In the genomic region with DNA sequence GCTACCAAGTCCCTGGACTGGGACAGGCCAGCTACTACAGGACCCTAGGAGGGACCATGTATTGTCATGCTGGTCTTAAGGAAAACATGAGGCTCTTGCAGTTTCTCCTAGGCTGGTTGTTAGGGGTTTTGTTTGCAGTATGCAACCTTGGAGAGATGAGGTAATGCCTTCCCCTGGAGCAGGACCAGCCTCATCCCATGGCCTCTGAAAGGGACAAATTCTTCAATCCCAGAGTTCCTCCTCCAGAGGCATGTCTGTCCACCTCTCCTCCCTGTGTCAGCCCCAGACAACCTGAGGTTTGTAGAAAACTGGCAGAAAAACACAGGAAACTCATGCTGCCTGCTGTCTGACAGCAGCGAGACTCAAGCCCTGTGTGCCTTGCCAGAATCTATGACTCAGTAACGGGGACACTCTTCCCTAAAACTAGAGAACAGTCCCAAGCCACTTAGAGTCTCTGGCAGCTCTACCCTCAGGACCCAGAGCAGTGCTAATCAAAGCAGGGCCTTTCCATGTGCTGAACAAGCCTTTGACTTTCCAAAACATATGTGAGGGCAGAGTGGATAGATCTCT, we compare ENCODE assay signal across 15 mouse cellular contexts. TPM values are rescaled to one million over a fixed set of nuclear protein-coding genes. Genes with fewer than 3 reads are reported as not detected.
DNase-seq lines count a peak whose midpoint lies in the region; ATAC-seq and TF ChIP-seq lines count a peak whose summit lies in the region.
"Had no signal": no experiment of that assay in that cellular context is flagged by ENCODE, and none has a peak within 500 bp of the region (broad histone marks: within the 10 kb centered on the region; RNA-seq: fewer than 3 reads in every experiment).

No protein-coding gene starts in this region.

- peaks cover 10% of the 10 kb centered on the region; the same call in 1 of the 2 replicates for H3K4me1 ChIP-seq in embryonic facial prominence, embryonic 14.5 days (ENCODE audit: control insufficient read depth, insufficient read depth, low read length)
- H3K4me1 ChIP-seq in embryonic facial prominence, embryonic 10.5 days, result no peaks in the 10 kb centered on the region
- H3K4me1 ChIP-seq in lung, postnatal 0 days (ENCODE audit: insufficient read depth, low read depth, low read length), result no peaks in the 10 kb centered on the region
- H3K4me1 ChIP-seq in heart, embryonic 13.5 days, result peaks cover 12% of the 10 kb centered on the region
- H3K4me1 ChIP-seq: forebrain, embryonic 13.5 days; liver, embryonic 12.5 days had no signal

- peak; percentile 30 for DNase-seq in embryonic facial prominence, embryonic 14.5 days (ENCODE audit: low spot score)
- no peak for DNase-seq in embryonic facial prominence, embryonic 10.5 days (ENCODE audit: low spot score)
- no peak for DNase-seq in lung, postnatal 0 days (ENCODE audit: low spot score)
- DNase-seq in lung, adult 18-20 months, result no peak
- DNase-seq in embryo, embryonic 9.5 days (ENCODE audit: extremely low spot score), result no peak
- no peak for DNase-seq in left cerebral cortex, adult 11 months (ENCODE audit: low spot score)
- no peak for DNase-seq in spleen, postnatal 10 days (ENCODE audit: low spot score in 2 of 2)
- DNase-seq: kidney, postnatal 4 days; spleen, adult 18-20 months; thymus, adult 18-20 months had no signal

- 0 out of 2 replicates have a peak, but pooled peaks have one; percentile 37 for ATAC-seq in embryonic facial prominence, embryonic 14.5 days (ENCODE audit: low read depth)
- ATAC-seq in lung, postnatal 0 days, result peak; percentile 55
- no peak for ATAC-seq in heart, embryonic 13.5 days (ENCODE audit: extremely low read depth, insufficient number of reproducible peaks, low FRiP score, low TSS enrichment)
- ATAC-seq: forebrain, embryonic 13.5 days; intestine, embryonic 16.5 days; liver, embryonic 12.5 days had no signal

- H3K27ac ChIP-seq in embryonic facial prominence, embryonic 14.5 days (replicated peaks; ENCODE audit: low read depth, low read length), result no peak overlapping the region
- no peak overlapping the region for H3K27ac ChIP-seq in embryonic facial prominence, embryonic 10.5 days (replicated peaks)
- no peak overlapping the region for H3K27ac ChIP-seq in lung, postnatal 0 days (ENCODE audit: low read length)
- peak overlapping the region; percentile 45 for H3K27ac ChIP-seq in heart, embryonic 13.5 days (replicated peaks)
- H3K27ac ChIP-seq: forebrain, embryonic 13.5 days; liver, embryonic 12.5 days had no signal

- no peak overlapping the region for H3K4me3 ChIP-seq in embryonic facial prominence, embryonic 14.5 days (ENCODE audit: low read depth, low read length)
- no peak overlapping the region for H3K4me3 ChIP-seq in embryonic facial prominence, embryonic 10.5 days
- no peak overlapping the region for H3K4me3 ChIP-seq in lung, postnatal 0 days (ENCODE audit: low read depth, low read length)
- no peak overlapping the region for H3K4me3 ChIP-seq in heart, embryonic 13.5 days
- H3K4me3 ChIP-seq: forebrain, embryonic 13.5 days; liver, embryonic 12.5 days; myocyte had no signal

- no peak for TF ChIP-seq EP300 in lung, postnatal 0 days (IDR thresholded peaks at IDR 0.05)

- H3K9me3 ChIP-seq in embryonic facial prominence, embryonic 14.5 days (ENCODE audit: control insufficient read depth, low read length), result no peaks in the 10 kb centered on the region
- no peaks in the 10 kb centered on the region for H3K9me3 ChIP-seq in embryonic facial prominence, embryonic 10.5 days
- H3K9me3 ChIP-seq in lung, postnatal 0 days (ENCODE audit: low read length), result no peaks in the 10 kb centered on the region
- no peaks in the 10 kb centered on the region for H3K9me3 ChIP-seq in heart, embryonic 13.5 days
- H3K9me3 ChIP-seq: forebrain, embryonic 13.5 days; liver, embryonic 12.5 days had no signal

- no peak overlapping the region for H3K9ac ChIP-seq in embryonic facial prominence, embryonic 14.5 days (ENCODE audit: low read depth, low read length)
- no peak overlapping the region for H3K9ac ChIP-seq in lung, postnatal 0 days (replicated peaks; ENCODE audit: low read depth)
- H3K9ac ChIP-seq in heart, embryonic 13.5 days, result no peak overlapping the region
- H3K9ac ChIP-seq: forebrain, embryonic 13.5 days; liver, embryonic 12.5 days had no signal

- no peak for TF ChIP-seq CTCF in lung, postnatal 0 days (IDR thresholded peaks at IDR 0.05)

- no peak overlapping the region for H3K4me2 ChIP-seq in embryonic facial prominence, embryonic 14.5 days (ENCODE audit: low read depth, low read length)
- H3K4me2 ChIP-seq in lung, postnatal 0 days (replicated peaks; ENCODE audit: low read depth, low read length), result no peak overlapping the region
- H3K4me2 ChIP-seq in heart, embryonic 13.5 days, result no peak overlapping the region
- H3K4me2 ChIP-seq: forebrain, embryonic 13.5 days; liver, embryonic 12.5 days had no signal

- 43% methylated on average over 2 of the region's 2 CpGs for WGBS in embryonic facial prominence, embryonic 14.5 days
- 78% methylated on average over 2 of the region's 2 CpGs for WGBS in embryonic facial prominence, embryonic 10.5 days
- 40% methylated on average over 2 of the region's 2 CpGs for WGBS in lung, postnatal 0 days
- WGBS in heart, embryonic 13.5 days, result 61% methylated on average over 2 of the region's 2 CpGs

- no peaks in the 10 kb centered on the region for H3K36me3 ChIP-seq in embryonic facial prominence, embryonic 14.5 days (ENCODE audit: control insufficient read depth, insufficient read depth, low read length)
- H3K36me3 ChIP-seq in embryonic facial prominence, embryonic 10.5 days (replicated peaks), result no peaks in the 10 kb centered on the region
- no peaks in the 10 kb centered on the region for H3K36me3 ChIP-seq in lung, postnatal 0 days (ENCODE audit: insufficient read depth, low read length)
- no peaks in the 10 kb centered on the region for H3K36me3 ChIP-seq in heart, embryonic 13.5 days
- H3K36me3 ChIP-seq: liver, embryonic 12.5 days had no signal

- no peaks in the 10 kb centered on the region for H3K27me3 ChIP-seq in embryonic facial prominence, embryonic 14.5 days (replicated peaks; ENCODE audit: control insufficient read depth, insufficient read depth, low read length)
- no peaks in the 10 kb centered on the region for H3K27me3 ChIP-seq in embryonic facial prominence, embryonic 10.5 days (replicated peaks; ENCODE audit: low read depth, poor library complexity, severe bottlenecking)
- no peaks in the 10 kb centered on the region for H3K27me3 ChIP-seq in lung, postnatal 0 days (replicated peaks; ENCODE audit: insufficient read depth, low read length)
- H3K27me3 ChIP-seq in heart, embryonic 13.5 days (replicated peaks), result no peaks in the 10 kb centered on the region
- H3K27me3 ChIP-seq: forebrain, embryonic 13.5 days; liver, embryonic 12.5 days had no signal

RNA-seq across cellular contexts. Expression of a gene that starts 36.0 kb away (rescaled TPM):
- 28.7 and 35.9 TPM in 2 replicates for polyA plus RNA-seq in embryonic facial prominence, embryonic 14.5 days (2014; fragmentation: Nextera tagmentation; extraction: Ambion mirVana)
- 7.4 and 8.2 TPM in 2 replicates for polyA plus RNA-seq in embryonic facial prominence, embryonic 10.5 days (2016; fragmentation: Nextera tagmentation; extraction: Ambion mirVana)
- 24.4 and 27.8 TPM in 2 replicates for polyA plus RNA-seq in lung, postnatal 0 days (2015; fragmentation: Nextera tagmentation; extraction: Ambion mirVana)
- polyA plus RNA-seq in heart, embryonic 13.5 days (2015; fragmentation: Nextera tagmentation; extraction: Ambion mirVana), result 17.8 and 22.2 TPM in 2 replicates

RNA-seq across cellular contexts. Expression of a gene that starts 44.2 kb away (rescaled TPM):
- polyA plus RNA-seq in embryonic facial prominence, embryonic 14.5 days (2014; fragmentation: Nextera tagmentation; extraction: Ambion mirVana), result 161 and 176 TPM in 2 replicates
- 221 and 223 TPM in 2 replicates for polyA plus RNA-seq in embryonic facial prominence, embryonic 10.5 days (2016; fragmentation: Nextera tagmentation; extraction: Ambion mirVana)
- 68.5 and 74.9 TPM in 2 replicates for polyA plus RNA-seq in lung, postnatal 0 days (2015; fragmentation: Nextera tagmentation; extraction: Ambion mirVana)
- polyA plus RNA-seq in heart, embryonic 13.5 days (2015; fragmentation: Nextera tagmentation; extraction: Ambion mirVana), result 114 and 124 TPM in 2 replicates
